Mouse (Mus musculus) ES-Bruce4 (cell line): ENCODE data around the gene Gm10282.

Experiments used
- EP300 ChIP-seq: IDR thresholded peaks from 2 replicates; pipeline ENCODE4 v1.6.1; 2011; ENCODE audit warnings: low read depth, low read length; ENCODE audit not compliant: insufficient read depth
- POLR2A ChIP-seq: IDR thresholded peaks from one replicate; pipeline ENCODE4 v1.8.1; 2011; ENCODE audit warnings: low read length; ENCODE audit not compliant: insufficient read depth

GRCm38 (mm10) chr8:72295125-72295524 lies 9.9 kb downstream of the Gm10282 start:
- TF ChIP-seq POLR2A: no peak
- TF ChIP-seq EP300: no peak
